Mouse (Mus musculus): ENCODE data around the gene Slc44a1. TPM values are rescaled to one million over a fixed set of nuclear protein-coding genes. Genes with fewer than 3 reads are reported as not detected.

Slc44a1 gene
- polyA plus RNA-seq, 1 experiment from 2014 or later, result 10.8 TPM

- Histone ChIP-seq H3K4me1 (replicated peaks) (no peaks in the 10 kb centered on the region), H3K4me3 (no peak overlapping the region), H3K9me3 (no peaks in the 10 kb centered on the region), H3K27me3 (ENCODE audit: insufficient read depth, poor library complexity, severe bottlenecking) (no peaks in the 10 kb centered on the region), H3K27ac (no peak overlapping the region), H3K36me3 (no peaks in the 10 kb centered on the region)
- DNase-seq (ENCODE audit: low spot score), result no peak
- WGBS, result 86% methylated on average over 4 of the region's 4 CpGs
Measured at GRCm38 (mm10) chr4:53589466-53589865, 149.3 kb downstream of the Slc44a1 start.

GRCm38 (mm10) chr4:53590163-53590562, 149.9 kb downstream of the Slc44a1 start:
- Histone ChIP-seq H3K4me1 (replicated peaks) (no peaks in the 10 kb centered on the region), H3K27ac (no peak overlapping the region), H3K27me3 (ENCODE audit: insufficient read depth, poor library complexity, severe bottlenecking) (no peaks in the 10 kb centered on the region), H3K36me3 (no peaks in the 10 kb centered on the region), H3K4me3 (no peak overlapping the region), H3K9me3 (no peaks in the 10 kb centered on the region)
- 84% methylated on average over 4 of the region's 4 CpGs for WGBS
- DNase-seq (ENCODE audit: low spot score), result no peak

- WGBS, result 88% methylated on average over 7 of the region's 7 CpGs
- Histone ChIP-seq H3K27me3 (ENCODE audit: insufficient read depth, poor library complexity, severe bottlenecking) (no peaks in the 10 kb centered on the region), H3K4me3 (no peak overlapping the region), H3K36me3 (no peaks in the 10 kb centered on the region), H3K9me3 (no peaks in the 10 kb centered on the region), H3K4me1 (replicated peaks) (no peaks in the 10 kb centered on the region), H3K27ac (no peak overlapping the region)
- DNase-seq (ENCODE audit: low spot score), result no peak
Measured at GRCm38 (mm10) chr4:53590691-53591447, 150.7 kb downstream of the Slc44a1 start.

GRCm38 (mm10) chr4:53591536-53591935, 151.3 kb downstream of the Slc44a1 start:
- 91% methylated on average over 11 of the region's 11 CpGs for WGBS
- Histone ChIP-seq H3K4me3 (no peak overlapping the region), H3K27ac (no peak overlapping the region), H3K27me3 (ENCODE audit: insufficient read depth, poor library complexity, severe bottlenecking) (no peaks in the 10 kb centered on the region), H3K36me3 (no peaks in the 10 kb centered on the region), H3K9me3 (no peaks in the 10 kb centered on the region), H3K4me1 (replicated peaks) (0 out of 2 replicates have a peak, but pooled peaks cover 3% of the 10 kb centered on the region)
- no peak for DNase-seq (ENCODE audit: low spot score)

- Histone ChIP-seq H3K4me1 (replicated peaks) (0 out of 2 replicates have a peak, but pooled peaks cover 3% of the 10 kb centered on the region), H3K27me3 (ENCODE audit: insufficient read depth, poor library complexity, severe bottlenecking) (no peaks in the 10 kb centered on the region), H3K4me3 (no peak overlapping the region), H3K36me3 (no peaks in the 10 kb centered on the region), H3K9me3 (no peaks in the 10 kb centered on the region), H3K27ac (no peak overlapping the region)
- 88% methylated on average over 8 of the region's 8 CpGs for WGBS
- DNase-seq (ENCODE audit: low spot score), result no peak
Measured at GRCm38 (mm10) chr4:53591941-53592340, 151.7 kb downstream of the Slc44a1 start.

GRCm38 (mm10) chr4:53592386-53592785, 152.2 kb downstream of the Slc44a1 start:
- H3K27me3 ChIP-seq (ENCODE audit: insufficient read depth, poor library complexity, severe bottlenecking), result no peaks in the 10 kb centered on the region
- 75% methylated on average over 9 of the region's 9 CpGs for WGBS
- H3K4me3 ChIP-seq, result no peak overlapping the region
- 0 out of 2 replicates have a peak, but pooled peaks cover 3% of the 10 kb centered on the region for H3K4me1 ChIP-seq (replicated peaks)
- H3K9me3 ChIP-seq, result no peaks in the 10 kb centered on the region
- H3K27ac ChIP-seq, result no peak overlapping the region
- no peaks in the 10 kb centered on the region for H3K36me3 ChIP-seq
- DNase-seq (ENCODE audit: low spot score), result no peak

- Histone ChIP-seq H3K27ac (no peak overlapping the region), H3K36me3 (no peaks in the 10 kb centered on the region), H3K4me1 (replicated peaks) (0 out of 2 replicates have a peak, but pooled peaks cover 3% of the 10 kb centered on the region), H3K27me3 (ENCODE audit: insufficient read depth, poor library complexity, severe bottlenecking) (no peaks in the 10 kb centered on the region), H3K9me3 (no peaks in the 10 kb centered on the region), H3K4me3 (no peak overlapping the region)
- DNase-seq (ENCODE audit: low spot score), result peak; percentile 40
- WGBS, result 39% methylated on average over 4 of the region's 4 CpGs
Measured at GRCm38 (mm10) chr4:53594204-53594603, 154.0 kb downstream of the Slc44a1 start.

- WGBS, result 87% methylated on average over 12 of the region's 12 CpGs
- H3K4me3 ChIP-seq, result no peak overlapping the region
- DNase-seq (ENCODE audit: low spot score), result no peak
- no peaks in the 10 kb centered on the region for H3K9me3 ChIP-seq
- H3K36me3 ChIP-seq, result no peaks in the 10 kb centered on the region
- H3K27me3 ChIP-seq (ENCODE audit: insufficient read depth, poor library complexity, severe bottlenecking), result no peaks in the 10 kb centered on the region
- 0 out of 2 replicates have a peak, but pooled peaks cover 3% of the 10 kb centered on the region for H3K4me1 ChIP-seq (replicated peaks)
- no peak overlapping the region for H3K27ac ChIP-seq
Measured at GRCm38 (mm10) chr4:53595246-53596062, 155.2 kb downstream of the Slc44a1 start.

GRCm38 (mm10) chr4:53596063-53596895, 156.1 kb downstream of the Slc44a1 start:
- Histone ChIP-seq H3K4me3 (no peak overlapping the region), H3K9me3 (no peaks in the 10 kb centered on the region), H3K27ac (no peak overlapping the region), H3K36me3 (no peaks in the 10 kb centered on the region), H3K27me3 (ENCODE audit: insufficient read depth, poor library complexity, severe bottlenecking) (no peaks in the 10 kb centered on the region), H3K4me1 (replicated peaks) (0 out of 2 replicates have a peak, but pooled peaks cover 3% of the 10 kb centered on the region)
- 68% methylated on average over 15 of the region's 15 CpGs for WGBS
- no peak for DNase-seq (ENCODE audit: low spot score)

GRCm38 (mm10) chr4:53600462-53600861, 160.2 kb downstream of the Slc44a1 start:
- H3K4me1 ChIP-seq (replicated peaks), result 0 out of 2 replicates have a peak, but pooled peaks cover 3% of the 10 kb centered on the region
- no peak overlapping the region for H3K4me3 ChIP-seq
- no peak overlapping the region for H3K27ac ChIP-seq
- WGBS, result 42% methylated on average over 6 of the region's 6 CpGs
- no peaks in the 10 kb centered on the region for H3K9me3 ChIP-seq
- H3K36me3 ChIP-seq, result no peaks in the 10 kb centered on the region
- DNase-seq (ENCODE audit: low spot score), result no peak
- H3K27me3 ChIP-seq (ENCODE audit: insufficient read depth, poor library complexity, severe bottlenecking), result no peaks in the 10 kb centered on the region

- no peaks in the 10 kb centered on the region for H3K27me3 ChIP-seq (ENCODE audit: insufficient read depth, poor library complexity, severe bottlenecking)
- DNase-seq (ENCODE audit: low spot score), result no peak
- H3K27ac ChIP-seq, result no peak overlapping the region
- H3K4me1 ChIP-seq (replicated peaks), result 0 out of 2 replicates have a peak, but pooled peaks cover 3% of the 10 kb centered on the region
- no peak overlapping the region for H3K4me3 ChIP-seq
- no peaks in the 10 kb centered on the region for H3K9me3 ChIP-seq
- whole genome bisulfite sequencing, result 84% methylated on average over 5 of the region's 5 CpGs
- H3K36me3 ChIP-seq, result no peaks in the 10 kb centered on the region
Measured at GRCm38 (mm10) chr4:53614576-53615225, 174.5 kb downstream of the Slc44a1 start.

- no peaks in the 10 kb centered on the region for H3K9me3 ChIP-seq
- WGBS, result 57% methylated on average over 3 of the region's 3 CpGs
- H3K27me3 ChIP-seq (ENCODE audit: insufficient read depth, poor library complexity, severe bottlenecking), result no peaks in the 10 kb centered on the region
- no peak for DNase-seq (ENCODE audit: low spot score)
- H3K27ac ChIP-seq, result no peak overlapping the region
- no peak overlapping the region for H3K4me3 ChIP-seq
- H3K36me3 ChIP-seq, result no peaks in the 10 kb centered on the region
- H3K4me1 ChIP-seq (replicated peaks), result 0 out of 2 replicates have a peak, but pooled peaks cover 3% of the 10 kb centered on the region
Measured at GRCm38 (mm10) chr4:53617968-53618367, 177.8 kb downstream of the Slc44a1 start.
